Mouse (Mus musculus) effector memory CD4-positive, alpha-beta T cell, adult 5 months (primary cell): ENCODE measurements around the gene Olfr693. TPM values are rescaled to one million over a fixed set of nuclear protein-coding genes. Genes with fewer than 3 reads are reported as not detected.

ENCODE experiments used
- polyA plus RNA-seq: library from polyadenylated mRNA; unstranded; fragments of 100-300 nt; shearing (Covaris generic); gene quantifications from one replicate; pipeline ENCODE4 v1.2.1, GENCODE M21; 2017

Gene Olfr693
- polyA plus RNA-seq: not detected

DNA sequence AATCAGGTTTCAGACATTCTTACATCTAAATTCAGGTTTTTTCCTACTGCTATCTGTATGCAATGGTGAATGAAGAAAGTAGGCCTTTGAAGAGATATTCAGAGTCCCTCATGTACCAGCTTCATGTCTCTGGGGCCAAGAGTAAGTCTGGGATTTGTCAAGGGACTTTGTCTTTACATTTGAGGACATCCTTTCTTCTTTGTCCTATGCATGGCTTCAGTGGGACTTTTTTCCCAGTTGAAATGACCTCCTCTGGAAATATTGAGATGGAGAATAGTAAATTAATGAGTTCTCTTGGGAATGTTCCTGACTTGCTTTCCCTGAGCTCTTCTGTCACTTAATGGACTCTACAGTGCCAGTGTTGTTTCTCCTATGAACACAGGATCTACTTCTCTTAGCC lies at the start of gene Olfr693:
Olfr693 (minus strand) TSS at position 101 of the 400 bp plus-strand sequence.

GRCm38 (mm10) chr7:106716296-106716695 lies 35.9 kb upstream of the Olfr693 start, which contains the start of gene Olfr695:
Olfr695 (minus strand) TSS chr7:106716396.

GRCm38 (mm10) chr7:106691714-106692113 lies 11.3 kb upstream of the Olfr693 start, which contains the start of gene Olfr694:
Olfr694 (minus strand) TSS chr7:106691814.

Other genes starting within 250 kb of the Olfr693 start
- not detected for gene Olfr694, start 11.2 kb upstream of the Olfr693 start, polyA plus RNA-seq
- gene Olfr695, start 35.8 kb upstream of the Olfr693 start, polyA plus RNA-seq: not detected
- gene Olfr697, start 61.9 kb upstream of the Olfr693 start, polyA plus RNA-seq: not detected
- gene Olfr698, start 74.8 kb upstream of the Olfr693 start, polyA plus RNA-seq: 0.10 TPM
- gene Olfr699, start 112.6 kb upstream of the Olfr693 start, polyA plus RNA-seq: not detected
- not detected for gene Olfr700, start 128.2 kb upstream of the Olfr693 start, polyA plus RNA-seq
- not detected for gene Olfr701, start 133.5 kb upstream of the Olfr693 start, polyA plus RNA-seq
- gene Olfr702, start 153.3 kb upstream of the Olfr693 start, polyA plus RNA-seq: not detected
- not detected for gene Olfr703, start 162.8 kb upstream of the Olfr693 start, polyA plus RNA-seq
- not detected for gene Olfr704, start 182.6 kb upstream of the Olfr693 start, polyA plus RNA-seq
- gene Olfr705, start 196.3 kb upstream of the Olfr693 start, polyA plus RNA-seq: 0.52 TPM
- not detected for gene Olfr706, start 207.6 kb upstream of the Olfr693 start, polyA plus RNA-seq
- not detected for gene Olfr707, start 220.7 kb upstream of the Olfr693 start, polyA plus RNA-seq
- not detected for gene Olfr1532-ps1, start 227.4 kb upstream of the Olfr693 start, polyA plus RNA-seq